ENCODE assay signal across 17 mouse cellular contexts in the genomic region with DNA sequence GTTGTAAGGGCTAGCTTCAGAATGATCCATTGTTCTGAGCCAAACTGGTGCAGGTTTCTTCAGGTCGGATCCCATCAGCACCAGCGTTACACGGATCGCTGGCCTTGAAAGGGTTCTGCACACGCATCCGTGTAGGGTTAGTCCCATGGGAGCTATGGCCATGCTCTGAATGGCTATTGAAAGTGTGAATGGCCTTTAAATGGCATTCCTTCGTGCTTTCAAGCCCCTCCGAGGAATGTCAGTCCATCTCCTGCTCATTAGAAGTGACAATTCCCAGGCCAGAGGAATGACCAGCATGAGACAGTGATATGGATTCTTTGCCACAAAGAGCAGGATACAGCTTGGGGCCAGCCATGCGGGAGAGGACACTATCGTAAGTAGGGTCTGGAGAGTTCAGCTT.
"Had no signal": no experiment of that assay in that cellular context is flagged by ENCODE, and none has a peak within 500 bp of the region (broad histone marks: within the 10 kb centered on the region; RNA-seq: fewer than 3 reads in every experiment).

No protein-coding gene starts in this region.

- H3K9me3 ChIP-seq: liver, embryonic 13.5 days; neural tube, embryonic 13.5 days; stomach, embryonic 15.5 days had no signal

- H3K9ac ChIP-seq: liver, embryonic 13.5 days; neural tube, embryonic 13.5 days; stomach, embryonic 15.5 days had no signal

- H3K36me3 ChIP-seq: liver, embryonic 13.5 days; neural tube, embryonic 13.5 days; stomach, embryonic 15.5 days had no signal

- H3K27ac ChIP-seq: left cerebral cortex, adult 2 months; liver, embryonic 13.5 days; neural tube, embryonic 13.5 days; stomach, embryonic 15.5 days had no signal

- DNase-seq: kidney, adult 18-20 months; kidney, adult 9 months; kidney, postnatal 14 days; kidney, postnatal 4 days; layer of hippocampus, adult 9-11 months; liver, embryonic 13.5 days; lung, adult 2 months; lung, postnatal 14 days; lung, postnatal 4 days; right cerebral cortex, postnatal 25 days; spleen, adult 18-20 months; thymus, postnatal 25 days had no signal

- H3K27me3 ChIP-seq: liver, embryonic 13.5 days; neural tube, embryonic 13.5 days; stomach, embryonic 15.5 days had no signal

- H3K4me3 ChIP-seq: left cerebral cortex, adult 2 months; liver, embryonic 13.5 days; myocyte; neural tube, embryonic 13.5 days; stomach, embryonic 15.5 days had no signal

- H3K4me2 ChIP-seq: liver, embryonic 13.5 days; neural tube, embryonic 13.5 days; stomach, embryonic 15.5 days had no signal

- H3K4me1 ChIP-seq: liver, embryonic 13.5 days; neural tube, embryonic 13.5 days; stomach, embryonic 15.5 days had no signal

- ATAC-seq: midbrain, embryonic 16.5 days had no signal
